Mouse (Mus musculus) c-Kit-positive CD71-positive TER-119-positive erythroid progenitor cells, embryonic 14.5 days (primary cell): ENCODE data around the gene Rint1.

Experiments
- DNase-seq: peaks from one replicate; pipeline ENCODE4 v3.0.0-alpha.2; 2013; ENCODE audit warnings: low spot score

Gene Rint1

GRCm38 (mm10) chr5:23864054-23864965 lies 76.8 kb downstream of the Rint1 start:
- no peak for DNase-seq

- no peak for DNase-seq
Measured at GRCm38 (mm10) chr5:23865941-23866340, 78.4 kb downstream of the Rint1 start.
